8 mouse cellular contexts compared by ENCODE assay signal in the genomic region with DNA sequence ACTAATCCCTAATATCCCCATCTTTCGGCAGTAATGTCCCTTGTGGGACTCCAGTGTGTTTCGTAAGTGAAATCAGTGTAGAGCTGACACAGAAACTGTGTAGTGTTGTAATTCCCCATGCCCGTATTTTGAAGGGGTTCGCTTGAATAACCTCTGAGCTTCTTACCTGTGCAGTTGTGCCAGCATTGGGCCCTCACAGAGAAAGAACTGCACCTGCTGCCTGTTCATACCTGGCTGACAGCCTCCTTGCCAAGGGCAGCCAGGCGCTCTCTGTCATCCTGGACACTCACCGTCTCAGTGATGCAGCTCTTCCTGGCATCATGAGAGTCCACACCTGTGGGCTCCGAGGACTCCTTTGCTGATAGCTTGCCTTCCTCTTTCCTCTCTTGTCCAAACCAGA. TPM values are rescaled to one million over a fixed set of nuclear protein-coding genes. Genes with fewer than 3 reads are reported as not detected.
DNase-seq lines count a peak whose midpoint lies in the region; ATAC-seq and TF ChIP-seq lines count a peak whose summit lies in the region.

No protein-coding gene starts in this region.

- no peak for TF ChIP-seq CTCF in heart, postnatal 0 days (IDR thresholded peaks at IDR 0.05; ENCODE audit: low read depth)

- no peak for TF ChIP-seq EP300 in heart, postnatal 0 days (IDR thresholded peaks at IDR 0.05; ENCODE audit: low read depth)

- H3K4me2 ChIP-seq in heart, postnatal 0 days (ENCODE audit: low read depth, low read length), result peak overlapping the region; percentile 97
- peak overlapping the region; percentile 74 for H3K4me2 ChIP-seq in hindbrain, embryonic 12.5 days (replicated peaks)
- H3K4me2 ChIP-seq in midbrain, embryonic 13.5 days (replicated peaks), result peak overlapping the region; percentile 70

- H3K27me3 ChIP-seq in heart, postnatal 0 days (ENCODE audit: control insufficient read depth, insufficient read depth, low read length), result no peaks in the 10 kb centered on the region
- H3K27me3 ChIP-seq in hindbrain, embryonic 12.5 days, result peaks cover 8% of the 10 kb centered on the region
- peaks cover 9% of the 10 kb centered on the region; the same call in 1 of the 2 replicates for H3K27me3 ChIP-seq in midbrain, embryonic 13.5 days

- no peaks in the 10 kb centered on the region for H3K36me3 ChIP-seq in heart, postnatal 0 days (replicated peaks; ENCODE audit: control insufficient read depth, insufficient read depth, low read length)
- H3K36me3 ChIP-seq in hindbrain, embryonic 12.5 days, result no peaks in the 10 kb centered on the region
- peaks cover 13% of the 10 kb centered on the region for H3K36me3 ChIP-seq in midbrain, embryonic 13.5 days

- intact Hi-C loops in heart, postnatal 10 days (cut with DNase I), result no loop called here

- DNase-seq in heart, postnatal 0 days (ENCODE audit: low spot score), result no peak
- DNase-seq in heart, postnatal 10 days, result no peak
- peak; percentile 49 for DNase-seq in cerebellum, adult 8-10 months
- DNase-seq in adrenal gland, adult 2 months, result no peak
- DNase-seq in kidney, adult 18-20 months, result no peak
- no peak for DNase-seq in right cerebral cortex, postnatal 4 days

- H3K4me1 ChIP-seq in heart, postnatal 0 days (ENCODE audit: control insufficient read depth, insufficient read depth), result peaks cover 14% of the 10 kb centered on the region
- peaks cover 19% of the 10 kb centered on the region for H3K4me1 ChIP-seq in hindbrain, embryonic 12.5 days
- peaks cover 29% of the 10 kb centered on the region for H3K4me1 ChIP-seq in midbrain, embryonic 13.5 days (replicated peaks)

- ATAC-seq in heart, postnatal 0 days (ENCODE audit: insufficient read depth, low read depth), result no peak
- no peak for ATAC-seq in hindbrain, embryonic 12.5 days (ENCODE audit: low FRiP score)
- no peak for ATAC-seq in midbrain, embryonic 13.5 days

- H3K9me3 ChIP-seq in heart, postnatal 0 days (replicated peaks; ENCODE audit: control insufficient read depth, low read length), result no peaks in the 10 kb centered on the region
- H3K9me3 ChIP-seq in hindbrain, embryonic 12.5 days (replicated peaks), result no peaks in the 10 kb centered on the region
- no peaks in the 10 kb centered on the region for H3K9me3 ChIP-seq in midbrain, embryonic 13.5 days

- peak overlapping the region; percentile 82; the same call in 1 of the 2 replicates for H3K4me3 ChIP-seq in heart, postnatal 0 days (ENCODE audit: low read depth, low read length)
- peak overlapping the region; percentile 49 for H3K4me3 ChIP-seq in hindbrain, embryonic 12.5 days
- peak overlapping the region; percentile 67 for H3K4me3 ChIP-seq in midbrain, embryonic 13.5 days (replicated peaks)

- peak overlapping the region; percentile 80; the same call in 1 of the 2 replicates for H3K9ac ChIP-seq in heart, postnatal 0 days (replicated peaks; ENCODE audit: low read depth, low read length)
- H3K9ac ChIP-seq in hindbrain, embryonic 12.5 days, result peak overlapping the region; percentile 69
- H3K9ac ChIP-seq in midbrain, embryonic 13.5 days (replicated peaks), result peak overlapping the region; percentile 89

- H3K27ac ChIP-seq in heart, postnatal 0 days (ENCODE audit: low read depth), result no peak overlapping the region
- H3K27ac ChIP-seq in hindbrain, embryonic 12.5 days, result no peak overlapping the region
- H3K27ac ChIP-seq in midbrain, embryonic 13.5 days, result no peak overlapping the region

- 73% methylated on average over 7 of the region's 7 CpGs for WGBS in heart, postnatal 0 days
- WGBS in hindbrain, embryonic 12.5 days, result 82% methylated on average over 7 of the region's 7 CpGs
- WGBS in midbrain, embryonic 13.5 days, result 75% methylated on average over 7 of the region's 7 CpGs

RNA-seq across cellular contexts. Expression of a gene that starts 1.3 kb away (rescaled TPM):
- 13.0 and 13.2 TPM in 2 replicates for total RNA-seq in heart, postnatal 0 days (2014; rRNA removed; ENCODE audit: low replicate concordance)
- polyA plus RNA-seq in heart, postnatal 0 days (2015; fragmentation: Nextera tagmentation; extraction: Ambion mirVana), result 6.0 and 7.2 TPM in 2 replicates
- 10 to 100 TPM; 16.5 to 20.9 TPM for total RNA-seq in heart, postnatal 10 days (2021)
- polyA plus RNA-seq in hindbrain, embryonic 12.5 days (2016; fragmentation: Nextera tagmentation; extraction: Ambion mirVana), result 22.4 and 25.2 TPM in 2 replicates
- polyA plus RNA-seq in midbrain, embryonic 13.5 days (2015; fragmentation: Nextera tagmentation; extraction: Ambion mirVana), result 29.6 and 32.4 TPM in 2 replicates
- 10 to 100 TPM; 17.4 to 17.5 TPM for total RNA-seq in adrenal gland, adult 2 months (2021)
- 25.3 and 25.4 TPM in 2 replicates for polyA plus RNA-seq in adrenal gland, adult 2 months (2012; rRNA removed)

RNA-seq across cellular contexts. Expression of a gene that starts 30.0 kb away (rescaled TPM):
- 1.6 TPM in 1 of 2 replicates, not detected in the other for total RNA-seq in heart, postnatal 0 days (2014; rRNA removed; ENCODE audit: low replicate concordance)
- polyA plus RNA-seq in heart, postnatal 0 days (2015; fragmentation: Nextera tagmentation; extraction: Ambion mirVana), result 1.3 and 1.7 TPM in 2 replicates
- total RNA-seq in heart, postnatal 10 days (2021), result 1 to 10 TPM; 3.5 to 4.5 TPM
- 0.30 and 0.53 TPM in 2 replicates for polyA plus RNA-seq in hindbrain, embryonic 12.5 days (2016; fragmentation: Nextera tagmentation; extraction: Ambion mirVana)
- polyA plus RNA-seq in midbrain, embryonic 13.5 days (2015; fragmentation: Nextera tagmentation; extraction: Ambion mirVana), result 0.27 and 0.80 TPM in 2 replicates
- 10 to 100 TPM in 1 of 2 experiments, 1 to 10 TPM in 1; 6.2 to 13.0 TPM for total RNA-seq in adrenal gland, adult 2 months (2021)
- 16.4 and 17.6 TPM in 2 replicates for polyA plus RNA-seq in adrenal gland, adult 2 months (2012; rRNA removed)
